Mouse (Mus musculus): ENCODE measurements around the gene Rnf144a.
A peak's percentile ranks its signal among the peaks of the same experiment; 100 is the strongest.

The Rnf144a gene

DNA sequence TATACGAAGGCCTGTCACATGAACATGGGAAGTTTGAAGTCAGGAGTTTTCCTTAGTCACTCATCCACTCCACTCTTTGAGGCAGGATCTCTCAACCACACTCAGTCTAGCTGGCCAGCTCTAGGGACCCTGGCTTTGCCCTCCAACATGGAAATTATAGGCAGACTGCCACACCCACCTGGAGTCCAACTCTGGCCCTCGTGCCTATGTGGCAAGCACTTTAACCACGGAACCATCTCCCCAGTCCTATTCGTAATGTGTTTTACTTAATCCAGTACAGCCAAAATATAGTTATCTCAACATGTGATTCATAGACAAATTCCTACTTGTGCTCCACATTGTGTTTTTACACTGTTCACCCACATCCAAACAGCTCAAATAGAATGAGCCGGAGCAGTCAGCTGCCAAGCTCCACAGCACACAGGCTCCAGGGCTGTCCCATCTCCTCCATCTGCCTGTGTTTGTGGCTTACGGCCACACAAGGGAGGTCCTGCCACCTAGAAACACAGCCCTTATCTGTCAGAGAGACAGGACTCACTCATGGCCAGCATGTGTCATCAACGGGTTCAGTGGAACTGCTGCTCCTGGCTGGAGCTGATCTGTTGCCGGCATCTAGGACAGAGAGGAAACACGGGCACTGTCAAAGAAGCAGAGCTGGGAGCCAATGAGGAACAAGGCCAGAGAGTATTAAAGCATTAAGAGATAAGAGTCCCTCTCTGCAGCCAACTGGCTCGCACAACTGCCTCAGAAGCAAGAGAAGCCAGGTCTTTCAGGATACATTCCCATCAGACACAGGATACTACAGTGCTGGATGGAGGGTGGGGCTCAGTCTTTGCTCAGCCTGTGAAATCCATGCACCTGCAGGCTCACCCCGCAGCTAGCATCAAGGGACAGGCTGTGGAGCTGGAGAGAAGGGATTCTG, 10.0 kb downstream of the Rnf144a start:
- peak; percentile 58 for DNase-seq

DNA sequence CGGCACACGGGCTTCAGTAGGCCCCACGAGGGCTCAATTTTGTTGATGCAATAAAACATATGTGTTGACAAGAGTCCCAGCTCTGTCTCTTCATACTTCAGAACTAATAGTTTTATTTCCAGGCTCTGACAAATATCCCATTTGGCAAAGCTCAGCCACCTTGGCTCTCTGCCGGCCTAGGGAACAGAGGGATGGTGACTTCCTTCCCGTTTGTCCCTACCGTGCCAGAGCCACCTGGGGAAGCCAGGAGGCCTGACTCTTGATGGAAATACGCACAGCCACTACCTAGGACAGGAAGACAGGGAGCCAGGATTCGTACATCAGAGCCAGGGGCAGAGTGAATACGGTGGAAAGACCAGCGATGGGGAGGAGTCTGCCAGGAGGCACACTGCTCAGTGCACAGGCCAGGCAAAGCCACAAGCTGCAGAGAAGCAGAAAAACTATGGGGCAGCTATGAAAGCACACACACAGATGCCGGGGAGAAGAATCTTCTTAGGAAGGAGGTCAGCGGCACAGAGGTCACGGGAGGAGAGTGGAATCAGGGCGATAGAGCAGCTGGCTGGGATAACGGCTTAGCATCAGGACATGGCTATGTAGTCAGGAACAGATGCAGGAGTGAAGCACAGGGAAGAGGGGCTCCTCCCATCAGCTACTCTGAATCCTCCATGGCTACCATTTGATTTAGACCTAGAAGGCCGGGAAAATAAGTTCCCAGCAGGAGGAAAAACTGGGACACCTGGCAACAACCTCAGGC, 11.5 kb downstream of the Rnf144a start:
- DNase-seq, result no peak

DNA sequence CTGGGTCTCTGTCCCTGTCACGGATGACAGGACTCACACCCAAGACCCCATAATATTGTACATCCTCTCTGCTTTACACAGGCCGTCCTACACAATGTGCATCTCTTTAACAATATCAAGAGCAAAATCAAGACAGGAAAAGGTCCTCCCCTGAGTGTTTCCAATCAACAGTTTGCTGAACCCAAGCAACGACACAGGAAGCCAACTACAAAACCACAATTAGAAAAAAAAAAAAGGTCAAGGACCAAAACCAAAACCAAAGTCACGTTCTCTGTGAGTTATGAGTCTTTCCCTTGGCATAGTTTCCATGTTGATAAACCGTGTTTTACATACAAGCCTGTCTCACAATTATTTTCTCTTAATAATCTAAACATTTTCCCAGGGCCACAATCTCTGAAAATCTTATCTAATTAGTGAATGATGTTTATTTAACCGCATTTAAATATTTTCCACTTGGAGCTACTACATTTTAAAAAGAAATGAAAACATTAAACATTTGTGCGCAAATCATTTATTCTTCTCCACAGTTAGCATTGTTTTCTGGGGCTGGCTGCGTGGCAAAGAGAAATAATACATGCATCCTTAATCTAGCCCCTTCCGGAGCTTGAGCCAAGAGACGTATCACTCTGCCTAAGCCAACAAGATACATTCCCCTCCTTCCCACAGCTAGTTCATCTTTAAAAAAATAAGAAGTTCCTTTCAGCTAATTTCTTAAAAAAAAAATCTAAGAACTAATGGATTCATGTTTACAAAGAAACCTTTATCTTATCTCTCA, 13.2 kb downstream of the Rnf144a start:
- no peak for DNase-seq

DNA sequence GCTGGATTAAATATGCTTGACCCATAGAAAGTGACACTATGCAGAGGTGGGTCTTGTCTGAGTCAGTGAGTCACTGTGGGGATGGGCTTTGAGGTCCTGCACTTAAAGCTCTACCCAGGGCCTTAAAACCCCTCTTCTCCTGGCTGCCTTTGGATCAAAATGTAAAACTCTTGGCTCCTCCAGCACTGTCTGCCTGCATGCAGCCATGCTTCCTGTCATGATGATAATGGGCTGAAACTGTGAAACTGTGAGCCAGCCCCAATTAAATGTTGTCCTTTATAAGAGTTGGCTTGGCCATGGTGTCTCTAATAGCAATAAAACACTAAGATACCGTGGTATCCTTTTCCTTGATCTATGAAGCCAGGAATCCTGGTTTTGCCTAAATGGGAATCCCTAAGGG, 13.8 kb downstream of the Rnf144a start:
- no peak for DNase-seq

DNA sequence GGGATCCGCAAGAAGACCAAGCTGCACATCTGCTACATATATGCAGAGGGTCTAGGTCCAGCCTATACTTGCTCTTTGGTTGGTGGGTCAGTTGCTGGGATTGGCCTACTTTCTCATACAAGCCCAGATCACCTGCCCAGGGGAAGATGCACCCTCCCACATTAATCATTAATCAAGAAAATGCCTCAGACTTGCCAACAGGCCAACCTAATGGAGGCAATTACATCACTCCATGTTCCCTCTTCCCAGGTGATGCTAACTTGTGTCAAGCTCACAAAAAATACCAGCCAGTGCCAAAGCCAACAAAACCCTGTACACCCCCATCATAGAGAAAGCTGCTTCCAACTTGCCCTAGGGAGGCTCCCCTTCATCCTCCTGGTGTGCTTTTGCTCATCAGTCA, 14.3 kb downstream of the Rnf144a start:
- no peak for DNase-seq

DNA sequence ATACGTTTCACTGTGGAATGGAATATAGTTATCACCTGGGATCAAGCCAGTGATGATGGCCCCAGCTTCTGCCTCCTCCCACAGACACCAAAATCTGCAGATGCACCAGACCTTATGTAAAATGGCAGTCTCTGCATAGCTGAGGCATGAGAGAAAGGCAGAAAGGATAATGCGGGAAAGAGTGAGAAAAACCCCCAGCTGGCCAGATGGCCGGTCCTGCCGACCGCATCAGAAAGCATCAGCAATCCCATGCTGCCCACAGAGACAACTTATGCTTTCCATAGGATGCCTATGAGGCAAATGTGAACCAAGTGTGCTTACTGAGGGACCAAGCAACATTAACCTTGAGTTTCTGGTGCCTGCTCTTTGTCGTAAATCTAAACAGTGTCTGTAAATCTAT, 15.7 kb downstream of the Rnf144a start:
- no peak for DNase-seq

DNA sequence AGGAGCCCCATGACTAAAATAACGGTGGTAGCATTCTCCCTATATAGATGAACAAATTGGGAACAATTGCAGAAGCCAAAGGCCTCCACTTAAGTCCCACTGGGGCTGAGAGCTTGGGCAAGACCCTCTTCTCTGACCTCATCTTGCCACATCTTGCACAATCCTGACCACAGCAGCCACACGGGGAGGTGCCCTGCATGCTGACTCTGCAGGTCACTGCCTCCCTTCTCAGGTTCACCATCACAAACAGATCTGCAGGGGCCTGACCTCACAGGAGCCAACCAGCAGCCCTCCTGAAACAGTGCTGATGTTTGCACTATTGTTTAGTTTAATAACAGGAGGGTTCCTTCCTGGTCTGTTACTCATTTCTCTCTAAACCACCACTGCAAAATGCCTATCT, 16.5 kb downstream of the Rnf144a start:
- DNase-seq, result no peak

DNA sequence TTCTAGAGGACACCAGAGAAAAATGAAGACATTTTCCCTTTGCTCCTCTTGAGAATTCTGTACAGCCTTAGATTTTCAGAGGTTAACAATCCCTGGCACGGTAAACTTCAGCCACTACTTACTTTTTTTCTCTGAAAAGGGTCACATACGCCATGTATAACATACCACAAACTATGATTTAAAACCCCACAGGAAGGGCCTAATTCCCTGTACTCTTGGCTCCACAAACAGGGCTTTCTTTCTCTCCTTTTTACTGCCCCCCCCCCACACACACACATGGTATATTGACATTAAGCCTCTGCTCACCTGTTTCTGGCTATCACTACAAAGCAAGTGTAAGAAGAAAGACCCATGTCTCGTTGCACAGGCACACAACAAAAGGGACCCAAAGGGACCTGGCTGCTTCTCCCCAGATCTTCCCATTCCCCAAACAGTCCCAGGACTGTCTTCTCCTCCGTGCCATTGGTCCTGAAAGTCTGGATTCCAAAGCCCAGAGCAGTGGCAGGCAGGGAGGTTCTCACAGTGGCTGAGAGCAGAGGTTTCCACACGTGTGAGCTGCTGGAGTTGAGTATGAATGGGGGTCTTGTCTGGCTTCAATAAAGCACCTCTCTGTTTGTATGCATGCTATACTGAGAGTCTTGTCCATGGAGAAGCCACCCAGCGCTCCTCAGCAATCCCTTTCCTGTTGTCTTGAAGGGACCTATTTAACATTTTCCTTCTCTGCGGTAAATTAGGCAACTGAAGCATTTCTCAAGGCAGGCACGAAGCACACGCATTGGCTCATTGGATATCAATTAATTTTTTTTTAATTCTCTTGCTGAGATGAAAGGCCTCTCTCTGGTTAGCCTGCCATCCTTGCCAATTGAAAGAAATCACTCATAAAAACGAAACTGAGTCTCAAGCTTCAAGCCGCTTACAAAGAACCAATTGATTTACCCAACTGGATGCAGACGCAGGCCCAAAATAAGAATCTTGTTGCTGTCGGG, 20.3 kb downstream of the Rnf144a start:
- DNase-seq, result no peak

DNA sequence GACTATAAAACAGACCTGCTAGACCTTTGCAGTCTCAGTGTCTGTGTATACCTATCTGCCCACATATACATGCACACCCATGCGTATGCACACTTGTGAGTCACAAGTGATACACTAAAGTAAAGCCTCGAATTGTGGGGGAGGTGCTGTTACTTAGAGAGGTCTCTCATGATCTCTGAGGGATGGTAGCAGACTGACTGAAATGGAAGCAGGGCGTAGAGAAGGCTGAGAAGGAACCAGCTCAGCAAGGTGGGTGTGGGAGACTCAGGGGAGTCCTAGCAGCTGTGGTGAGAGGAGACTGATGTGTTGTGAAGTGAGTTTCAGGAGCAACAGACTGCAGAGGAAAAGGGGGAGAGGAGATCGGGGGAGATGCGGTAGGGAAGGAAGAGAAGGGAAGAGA, 21.8 kb downstream of the Rnf144a start:
- DNase-seq, result no peak

DNA sequence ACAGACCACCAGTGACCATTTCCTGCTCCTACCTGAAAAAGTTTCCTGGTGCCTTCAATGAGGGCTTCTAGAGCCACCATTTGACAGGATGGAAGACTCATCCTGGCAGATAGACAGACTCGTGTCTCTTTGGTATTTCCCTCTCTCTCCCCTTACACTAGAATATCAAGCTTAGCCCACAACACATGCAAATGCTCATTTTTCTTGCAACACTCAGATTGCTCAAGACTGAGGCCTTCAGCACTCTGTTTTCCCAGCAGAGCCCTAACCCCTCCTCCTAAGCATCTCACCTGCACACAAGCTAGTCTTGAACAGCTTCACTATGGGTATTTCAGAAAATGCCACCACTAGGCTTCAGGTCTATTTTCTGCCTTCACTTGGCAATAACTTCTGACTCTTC, 23.9 kb downstream of the Rnf144a start:
- DNase-seq, result no peak

DNA sequence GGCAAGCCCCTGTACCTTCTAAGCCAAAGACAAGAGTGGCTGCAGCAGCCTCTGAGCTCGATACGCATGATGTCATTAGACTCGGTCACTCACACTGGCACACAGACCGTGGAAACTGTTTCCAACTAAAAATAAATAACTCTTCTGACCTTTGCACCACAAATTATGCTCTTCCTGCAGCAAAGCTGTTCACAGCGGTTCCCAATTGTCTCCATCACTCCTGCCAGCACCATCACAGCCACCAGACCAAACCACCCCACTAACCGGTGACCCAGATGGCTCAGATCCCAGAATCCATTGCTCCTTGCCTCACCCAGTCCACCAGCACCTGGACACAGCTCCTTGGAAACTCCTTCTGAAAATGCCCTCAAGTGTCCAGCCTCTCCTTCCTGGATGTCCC, 27.5 kb downstream of the Rnf144a start:
- DNase-seq, result no peak

DNA sequence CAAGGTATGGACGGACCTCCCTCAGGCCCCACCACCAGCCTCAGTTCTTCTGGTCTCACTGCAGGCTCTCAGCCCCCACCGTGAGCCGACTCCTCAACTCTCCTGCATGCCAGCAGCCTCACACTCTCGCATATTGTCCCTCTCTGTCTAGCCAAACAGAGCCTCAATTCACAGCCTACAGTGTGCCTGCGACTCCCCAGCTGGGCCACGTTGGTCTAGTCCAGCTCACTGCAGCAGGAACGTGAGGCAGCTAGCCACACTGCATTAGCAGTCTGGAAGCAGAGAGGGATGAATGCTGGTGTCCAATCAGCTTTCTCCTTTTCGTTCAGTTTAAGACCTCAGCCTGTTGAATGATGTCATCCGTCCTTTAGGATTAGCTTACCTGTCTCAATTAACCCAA, 28.1 kb downstream of the Rnf144a start:
- no peak for DNase-seq

DNA sequence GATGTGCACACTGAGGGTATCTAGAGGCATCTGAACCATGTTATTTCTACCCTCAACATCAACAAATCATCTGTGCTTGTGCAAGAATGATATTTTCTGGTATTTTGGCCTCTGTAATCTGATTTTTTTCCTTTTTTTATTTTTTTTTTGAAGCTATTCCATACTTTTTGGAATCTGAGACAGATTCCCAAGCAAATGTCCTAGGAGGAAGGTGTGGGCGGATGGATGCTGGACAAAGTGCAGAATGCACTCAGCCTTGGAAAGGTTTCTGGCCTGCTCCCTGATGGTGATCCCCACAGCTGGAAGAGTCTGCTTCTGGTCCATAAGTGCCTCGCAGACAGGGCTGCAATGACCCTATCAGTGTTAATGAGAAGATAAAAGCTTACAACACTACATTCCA, 28.9 kb downstream of the Rnf144a start:
- no peak for DNase-seq

DNA sequence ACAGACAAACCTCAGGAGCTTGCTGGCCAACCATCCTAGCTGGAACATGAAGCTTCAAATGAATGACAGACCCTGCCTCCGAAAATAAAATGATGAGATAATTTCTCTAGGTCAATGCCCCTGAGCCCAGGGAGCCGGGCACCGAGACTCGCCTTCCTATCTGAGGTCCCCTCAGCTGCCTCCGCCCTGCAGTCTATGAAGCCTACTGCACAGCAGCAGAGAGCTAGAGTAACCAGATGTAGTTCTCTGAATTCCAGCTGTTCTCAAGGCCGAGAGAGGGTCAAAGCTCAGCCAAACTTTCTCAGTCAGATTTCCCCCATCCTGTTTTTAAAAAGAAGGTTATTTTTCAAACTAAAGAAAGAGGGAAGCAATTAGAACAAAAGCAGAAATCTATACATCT, 29.3 kb downstream of the Rnf144a start:
- no peak for DNase-seq

DNA sequence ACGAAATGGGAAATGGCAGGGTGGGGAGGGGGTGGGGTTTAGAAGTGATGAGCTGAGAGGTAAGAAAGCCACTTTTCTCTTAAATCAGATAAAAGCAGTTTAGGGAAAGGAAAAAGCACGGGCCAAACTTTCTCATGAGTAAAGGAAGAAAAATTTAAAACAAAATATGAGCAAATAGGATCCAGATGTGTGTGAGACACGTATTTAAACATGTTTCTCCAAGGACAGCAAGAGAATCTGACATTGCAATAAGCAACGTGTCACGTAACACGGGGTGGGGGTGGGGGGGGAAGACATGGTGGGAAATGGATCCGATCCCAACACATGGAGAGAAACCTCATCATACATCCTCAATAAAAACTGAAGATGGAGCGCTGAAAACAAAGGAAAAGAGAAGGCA, 33.3 kb downstream of the Rnf144a start:
- DNase-seq, result no peak

DNA sequence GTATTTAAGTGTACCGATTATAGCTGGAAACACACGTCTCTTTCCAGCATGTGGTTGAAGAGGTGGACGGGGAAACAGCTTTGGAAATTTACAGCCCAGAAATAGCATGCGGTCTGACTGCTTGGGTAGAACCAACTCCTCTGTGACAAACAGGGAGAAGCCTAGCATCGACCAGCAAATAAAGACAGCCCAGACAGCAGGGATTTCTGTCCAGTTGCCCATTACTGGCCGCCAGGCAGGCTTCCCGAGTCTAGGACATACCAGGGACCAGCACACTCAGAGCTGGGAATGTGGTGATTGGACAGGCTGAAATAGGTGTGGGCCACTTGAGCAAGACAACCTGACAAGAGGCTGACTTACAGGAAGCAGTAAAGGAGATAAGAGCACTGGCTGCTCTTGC, 35.3 kb downstream of the Rnf144a start:
- peak; percentile 29 for DNase-seq

DNA sequence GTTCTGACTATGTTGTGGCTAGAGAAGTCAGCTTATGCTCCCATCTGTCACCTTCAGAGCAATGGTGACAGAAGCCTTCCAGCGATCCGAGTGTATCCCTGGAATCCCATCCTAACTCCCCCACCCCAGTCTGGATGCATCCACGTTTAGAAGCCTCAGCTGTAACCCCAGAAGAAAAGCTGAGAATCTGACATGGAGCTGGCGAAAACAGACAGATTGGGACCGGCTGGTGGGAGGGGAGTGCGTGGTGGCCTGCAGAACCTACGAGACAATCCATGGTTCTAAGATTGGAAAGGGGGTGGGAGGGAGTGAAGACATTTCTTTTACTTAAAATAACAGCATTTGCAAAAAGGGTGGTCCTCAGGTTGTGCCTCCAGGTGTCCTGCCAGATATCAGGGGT, 37.4 kb downstream of the Rnf144a start:
- DNase-seq, result peak; percentile 67

DNA sequence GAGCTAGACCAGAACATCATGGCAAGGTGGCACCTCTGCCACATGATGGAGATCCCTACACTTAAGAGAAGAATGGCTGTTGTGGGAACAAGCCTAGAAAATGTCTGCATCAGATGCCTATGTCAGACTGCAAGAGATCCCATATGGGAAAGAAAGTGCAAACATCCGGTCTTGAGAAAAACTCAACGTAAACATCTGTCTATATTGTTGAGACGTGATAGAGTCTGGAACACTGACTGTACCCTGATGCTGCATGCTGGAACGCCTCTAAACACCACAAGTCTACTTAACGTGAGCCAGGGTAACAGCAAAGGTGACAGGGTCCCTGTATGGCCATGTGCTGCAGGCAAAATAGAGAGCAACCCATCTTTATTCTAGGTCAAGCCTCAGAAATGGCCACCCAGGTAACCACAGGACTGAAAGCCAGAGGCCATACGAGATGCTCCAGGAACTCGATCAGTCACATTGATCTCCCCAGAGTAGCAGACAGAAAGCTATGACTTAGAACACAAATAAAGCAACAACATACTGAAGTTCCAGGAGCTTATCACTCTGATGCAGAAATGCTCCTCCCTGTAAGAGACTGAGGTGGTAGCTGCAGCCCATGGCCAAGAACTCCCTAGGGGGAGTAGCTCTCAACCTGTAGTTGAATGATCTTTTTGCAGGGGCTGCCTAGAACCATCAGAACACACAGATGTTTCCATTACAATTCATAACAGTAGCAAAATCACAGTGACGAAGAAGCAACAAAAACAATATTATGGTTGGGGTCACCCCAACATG, 38.3 kb downstream of the Rnf144a start:
- DNase-seq, result no peak

DNA sequence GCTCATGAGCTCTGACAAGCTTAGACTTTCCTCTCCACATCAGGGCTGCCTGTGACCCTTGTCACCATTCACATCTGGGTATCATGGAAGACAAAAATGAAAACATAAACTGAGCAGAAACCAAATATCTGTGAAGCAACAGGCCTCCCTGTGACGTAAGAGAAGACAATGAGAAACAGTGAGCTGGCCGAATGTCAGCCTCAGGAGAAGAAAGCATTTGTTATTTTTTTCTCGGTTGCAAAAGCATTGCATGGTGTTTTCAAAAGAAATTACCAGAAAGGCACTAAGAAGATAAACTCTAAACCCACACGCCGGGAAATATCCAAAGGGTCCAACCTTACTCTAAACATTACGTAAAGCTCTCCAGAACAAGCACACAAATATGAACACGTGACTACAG, 41.3 kb downstream of the Rnf144a start:
- DNase-seq, result no peak

DNA sequence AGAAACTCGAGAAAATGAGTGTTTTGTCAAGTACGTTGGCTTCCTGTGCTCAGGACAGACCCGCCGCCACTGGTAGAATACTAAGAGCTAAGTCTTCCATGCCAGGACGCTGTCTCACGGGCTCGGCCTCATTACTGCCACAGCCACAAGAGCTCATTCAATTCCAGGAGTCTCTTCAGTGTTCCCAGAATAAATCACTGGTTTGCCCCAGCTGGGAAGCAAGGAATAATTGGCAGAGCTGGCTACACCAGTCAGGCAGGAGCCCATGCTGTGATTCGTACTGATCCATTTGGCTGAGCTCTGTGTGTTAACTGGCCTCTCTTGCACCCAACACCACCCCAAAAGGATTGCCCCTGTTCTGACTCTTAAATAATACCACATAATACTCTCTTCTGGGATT, 45.0 kb downstream of the Rnf144a start:
- peak; percentile 41 for DNase-seq

DNA sequence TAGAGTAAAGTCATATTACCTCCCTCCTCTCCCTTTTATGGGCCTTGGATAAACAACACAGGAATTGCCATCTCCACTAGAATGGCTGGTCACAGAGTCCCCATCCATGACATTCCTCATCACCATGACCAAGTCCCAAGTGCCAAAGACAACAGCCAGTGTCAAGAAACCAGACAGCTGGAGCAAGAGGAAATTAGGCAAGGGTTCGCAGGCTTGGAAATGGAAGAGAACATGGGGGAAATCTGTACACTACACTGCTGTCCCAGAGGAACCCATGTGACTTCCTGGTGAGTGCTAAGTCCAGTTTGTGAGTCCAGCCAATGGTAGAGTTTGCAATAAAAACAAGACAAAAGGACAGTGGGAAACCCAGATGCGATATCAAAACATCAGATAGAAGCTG, 47.7 kb downstream of the Rnf144a start:
- no peak for DNase-seq

Data from right cerebral cortex, postnatal 25 days (tissue).